Mouse (Mus musculus) C2C12 (cell line): ENCODE data around the gene Krt90. TPM values are rescaled to one million over a fixed set of nuclear protein-coding genes. Genes with fewer than 3 reads are reported as not detected.

Source experiments
- H3K27me3 ChIP-seq: one replicate; pipeline ENCODE4 v1.6.1; 2011; ENCODE audit not compliant: control insufficient read depth, insufficient read depth, insufficient read length
- H3K36me3 ChIP-seq: one replicate; pipeline ENCODE4 v1.6.1; 2011; ENCODE audit not compliant: control insufficient read depth, insufficient read depth
- H3K4me3 ChIP-seq: one replicate; pipeline ENCODE4 v1.5.1; 2011; ENCODE audit warnings: mild to moderate bottlenecking, control low read depth; ENCODE audit not compliant: poor library complexity, insufficient read depth, severe bottlenecking
- H3K79me2 ChIP-seq: one replicate; pipeline ENCODE4 v1.6.1; 2011; ENCODE audit not compliant: control insufficient read depth, insufficient read depth
- H3K79me3 ChIP-seq: one replicate; pipeline ENCODE4 v1.6.1; 2011; ENCODE audit warnings: low read depth, control low read depth
- H3ac ChIP-seq: one replicate; pipeline ENCODE3; 2011; ENCODE audit warnings: low read depth; ENCODE audit not compliant: control insufficient read depth, insufficient read length
- CEBPB ChIP-seq: IDR thresholded peaks from one replicate; pipeline ENCODE4 v1.6.1; 2011; ENCODE audit warnings: low read depth, mild to moderate bottlenecking, control low read depth, moderate library complexity
- CTCF ChIP-seq: IDR thresholded peaks from one replicate; pipeline ENCODE4 v1.5.1; 2011; ENCODE audit not compliant: control insufficient read depth, insufficient read depth, insufficient read length
- FOSL1 ChIP-seq: IDR thresholded peaks from one replicate; pipeline ENCODE4 v1.8.0; 2011; ENCODE audit warnings: mild to moderate bottlenecking, low read length; ENCODE audit not compliant: poor library complexity, insufficient read depth, severe bottlenecking
- MAX ChIP-seq: IDR thresholded peaks from one replicate; pipeline ENCODE4 v1.6.1; 2011; ENCODE audit warnings: mild to moderate bottlenecking, control low read depth
- MYOD1 ChIP-seq: IDR thresholded peaks from one replicate; pipeline ENCODE4 v1.6.1; 2011; ENCODE audit warnings: low read depth; ENCODE audit not compliant: control insufficient read depth, insufficient read length
- MYOG ChIP-seq: IDR thresholded peaks from one replicate; pipeline ENCODE4 v1.6.1; 2011; ENCODE audit not compliant: control insufficient read depth, insufficient read length; ENCODE audit errors: extremely low read depth
- USF1 ChIP-seq: IDR thresholded peaks from one replicate; pipeline ENCODE4 v1.6.1; 2011; ENCODE audit warnings: low read depth, mild to moderate bottlenecking, control low read depth, moderate library complexity
- microRNA-seq: library from miRNA; unstranded; fragments of <30 nt; microRNA quantifications from one replicate; pipeline ENCODE4, GENCODE M21; 2019; ENCODE audit warnings: borderline microRNAs expressed
- polyA plus RNA-seq: library from polyadenylated mRNA; unstranded; fragments of >200 nt; fragmentation: generic; extraction: Trizol; gene quantifications from one replicate; pipeline ENCODE4 v1.2.1, GENCODE M21; 2012; ENCODE audit warnings: missing spikeins

The Krt90 gene
- polyA plus RNA-seq, 1 experiment, result not detected

DNA sequence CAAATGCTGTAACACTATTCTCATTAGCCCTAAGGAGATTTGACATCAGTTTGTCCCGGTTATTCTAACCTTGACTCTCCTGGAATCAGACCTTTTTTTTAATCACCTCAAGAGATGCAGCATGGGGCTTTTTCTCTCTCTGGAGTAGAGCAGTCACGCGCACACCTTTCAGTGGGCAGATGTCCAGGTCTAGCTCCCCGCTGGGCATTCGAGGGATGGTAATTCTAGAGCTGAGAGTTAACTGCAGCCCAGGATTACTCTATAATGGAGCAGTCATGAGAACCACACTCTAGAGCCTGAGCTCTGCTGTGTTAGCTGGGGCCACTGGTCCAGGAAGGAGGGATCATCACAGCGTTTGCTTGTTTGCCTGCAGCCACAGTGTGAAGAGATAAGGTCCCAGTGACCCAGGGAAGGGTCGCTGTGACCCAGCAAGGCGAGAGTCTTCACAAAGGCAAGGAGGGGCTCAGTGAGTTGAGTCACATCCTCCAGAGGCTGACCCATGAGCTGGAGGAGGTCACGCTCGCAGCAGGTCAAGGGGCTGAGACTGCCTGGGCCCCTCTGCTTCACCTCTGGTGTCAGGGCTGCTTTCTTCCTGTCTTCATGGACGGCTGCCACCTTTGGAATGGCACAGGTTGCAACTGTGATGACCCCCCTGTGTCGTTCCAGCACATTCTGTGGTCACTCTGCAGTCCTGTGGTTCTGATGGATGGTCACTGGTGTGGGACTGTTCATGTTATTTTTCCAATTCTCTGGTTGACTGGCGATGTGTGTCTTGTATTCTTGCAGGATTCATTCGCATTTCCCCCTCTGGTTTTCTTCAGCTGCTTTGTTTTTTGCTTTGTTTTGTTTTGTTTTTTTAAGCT, 55.6 kb downstream of the Krt90 start:
- Histone ChIP-seq H3K4me3 (no peak overlapping the region), H3K79me2 (no peaks in the 10 kb centered on the region), H3K36me3 (no peaks in the 10 kb centered on the region), H3K79me3 (no peaks in the 10 kb centered on the region), H3K27me3 (peaks cover 54% of the 10 kb centered on the region), H3ac (no peak overlapping the region)
- no peak for TF ChIP-seq MAX
- TF ChIP-seq CTCF, result no peak
- TF ChIP-seq USF1, result no peak
- no peak for TF ChIP-seq MYOD1
- no peak for TF ChIP-seq CEBPB
- no peak for TF ChIP-seq MYOG
- TF ChIP-seq FOSL1, result no peak

Small RNAs within 50 kb of the gene (microRNA-seq; reads per million reads assigned to microRNA genes)
- not detected for gene Gm44393
- gene Gm44460, result not detected

Other genes starting within 250 kb of the Krt90 start
- gene Krt80, start 192.8 kb downstream of the Krt90 start, polyA plus RNA-seq, result 10.1 TPM
- 0.04 TPM for gene Krt7, start 151.9 kb downstream of the Krt90 start, polyA plus RNA-seq
- not detected for gene Krt87, start 124.1 kb downstream of the Krt90 start, polyA plus RNA-seq
- not detected for gene Krt88, start 115.2 kb downstream of the Krt90 start, polyA plus RNA-seq
- not detected for gene Krt81, start 99.2 kb downstream of the Krt90 start, polyA plus RNA-seq
- not detected for gene Krt86, start 89.5 kb downstream of the Krt90 start, polyA plus RNA-seq
- not detected for gene Krt83, start 71.4 kb downstream of the Krt90 start, polyA plus RNA-seq
- not detected for gene Gm49425, start 45.7 kb downstream of the Krt90 start, polyA plus RNA-seq
- not detected for gene Krt84, start 30.1 kb downstream of the Krt90 start, polyA plus RNA-seq
- gene Krt82, start 12.3 kb downstream of the Krt90 start, polyA plus RNA-seq, result not detected
- not detected for gene Krt75, start 11.0 kb upstream of the Krt90 start, polyA plus RNA-seq
- not detected for gene Gm5414, start 65.2 kb upstream of the Krt90 start, polyA plus RNA-seq
- not detected for gene Gm5478, start 84.4 kb upstream of the Krt90 start, polyA plus RNA-seq
- gene Krt6b, start 117.3 kb upstream of the Krt90 start, polyA plus RNA-seq, result not detected
- not detected for gene Krt6a, start 131.4 kb upstream of the Krt90 start, polyA plus RNA-seq
- 0.02 TPM for gene Krt5, start 149.9 kb upstream of the Krt90 start, polyA plus RNA-seq
- gene Krt71, start 180.2 kb upstream of the Krt90 start, polyA plus RNA-seq, result not detected
- not detected for gene Krt72, start 223.5 kb upstream of the Krt90 start, polyA plus RNA-seq
- not detected for gene Krt73, start 239.4 kb upstream of the Krt90 start, polyA plus RNA-seq